Mouse (Mus musculus): Measurements from ENCODE around the gene Tmem108. TPM values are rescaled to one million over a fixed set of nuclear protein-coding genes. Genes with fewer than 3 reads are reported as not detected.

Tmem108 gene
- polyA plus RNA-seq, 1 experiment from 2014 or later = 108 TPM

- Histone ChIP-seq H3K9ac (ENCODE audit: low read depth, low read length) (0 out of 2 replicates have a peak within 1 kb of the TSS, but pooled peaks have one; percentile 39), H3K27ac (ENCODE audit: low read depth, low read length) (peak within 1 kb of the TSS; percentile 59), H3K4me3 (ENCODE audit: low read depth, low read length) (no peak within 1 kb of the TSS), H3K4me1 (ENCODE audit: control insufficient read depth, insufficient read depth, low read length) (peaks cover 20% of the 10 kb centered on the region), H3K9me3 (replicated peaks; ENCODE audit: control insufficient read depth, low read length) (no peaks in the 10 kb centered on the region), H3K27me3 (ENCODE audit: control insufficient read depth, insufficient read depth, low read length) (no peaks in the 10 kb centered on the region), H3K36me3 (ENCODE audit: control insufficient read depth, insufficient read depth, low read length) (no peaks in the 10 kb centered on the region), H3K4me2 (no peak within 1 kb of the TSS; the same call in 1 of the 2 replicates)
- WGBS (ENCODE audit: insufficient replicate concordance) = 71% methylated on average over 9 of the region's 9 CpGs
- no peak for ATAC-seq (replicated peaks; ENCODE audit: insufficient number of reproducible peaks, low FRiP score, low TSS enrichment)
Observed at GRCm38 (mm10) chr9:103480044-103480576, 281.5 kb downstream of the Tmem108 start, which contains the start of gene Bfsp2. Bfsp2 (minus strand) TSS chr9:103480420.

- no peaks in the 10 kb centered on the region for H3K36me3 ChIP-seq (ENCODE audit: control insufficient read depth, insufficient read depth, low read length)
- peaks cover 19% of the 10 kb centered on the region for H3K4me1 ChIP-seq (ENCODE audit: control insufficient read depth, insufficient read depth, low read length)
- ATAC-seq (replicated peaks; ENCODE audit: insufficient number of reproducible peaks, low FRiP score, low TSS enrichment) = no peak
- no peak overlapping the region for H3K9ac ChIP-seq (ENCODE audit: low read depth, low read length)
- H3K4me3 ChIP-seq (ENCODE audit: low read depth, low read length) = no peak overlapping the region
- WGBS (ENCODE audit: insufficient replicate concordance) = 61% methylated on average over 6 of the region's 6 CpGs
- H3K27me3 ChIP-seq (ENCODE audit: control insufficient read depth, insufficient read depth, low read length) = no peaks in the 10 kb centered on the region
- H3K27ac ChIP-seq (ENCODE audit: low read depth, low read length) = no peak overlapping the region
- H3K4me2 ChIP-seq = no peak overlapping the region
- no peaks in the 10 kb centered on the region for H3K9me3 ChIP-seq (replicated peaks; ENCODE audit: control insufficient read depth, low read length)
Observed at GRCm38 (mm10) chr9:103475414-103475813, 286.2 kb downstream of the Tmem108 start.

- Histone ChIP-seq H3K4me1 (ENCODE audit: control insufficient read depth, insufficient read depth, low read length) (peaks cover 14% of the 10 kb centered on the region), H3K36me3 (ENCODE audit: control insufficient read depth, insufficient read depth, low read length) (no peaks in the 10 kb centered on the region), H3K27me3 (ENCODE audit: control insufficient read depth, insufficient read depth, low read length) (no peaks in the 10 kb centered on the region), H3K4me3 (ENCODE audit: low read depth, low read length) (no peak overlapping the region), H3K9ac (ENCODE audit: low read depth, low read length) (no peak overlapping the region), H3K4me2 (no peak overlapping the region), H3K27ac (ENCODE audit: low read depth, low read length) (no peak overlapping the region), H3K9me3 (replicated peaks; ENCODE audit: control insufficient read depth, low read length) (no peaks in the 10 kb centered on the region)
- 47% methylated on average over 13 of the region's 13 CpGs for WGBS (ENCODE audit: insufficient replicate concordance)
- no peak for ATAC-seq (replicated peaks; ENCODE audit: insufficient number of reproducible peaks, low FRiP score, low TSS enrichment)
Observed at GRCm38 (mm10) chr9:103473915-103474688, 287.5 kb downstream of the Tmem108 start.

GRCm38 (mm10) chr9:103471784-103472183, 289.9 kb downstream of the Tmem108 start:
- Histone ChIP-seq H3K4me3 (ENCODE audit: low read depth, low read length) (no peak overlapping the region), H3K27ac (ENCODE audit: low read depth, low read length) (no peak overlapping the region), H3K27me3 (ENCODE audit: control insufficient read depth, insufficient read depth, low read length) (no peaks in the 10 kb centered on the region), H3K36me3 (ENCODE audit: control insufficient read depth, insufficient read depth, low read length) (no peaks in the 10 kb centered on the region), H3K9ac (ENCODE audit: low read depth, low read length) (0 out of 2 replicates have a peak overlapping the region, but pooled peaks have one; percentile 16), H3K4me2 (peak overlapping the region; percentile 38; the same call in 1 of the 2 replicates), H3K4me1 (ENCODE audit: control insufficient read depth, insufficient read depth, low read length) (peaks cover 14% of the 10 kb centered on the region), H3K9me3 (replicated peaks; ENCODE audit: control insufficient read depth, low read length) (no peaks in the 10 kb centered on the region)
- WGBS (ENCODE audit: insufficient replicate concordance) = 36% methylated on average over 11 of the region's 11 CpGs
- ATAC-seq (replicated peaks; ENCODE audit: insufficient number of reproducible peaks, low FRiP score, low TSS enrichment) = no peak

- ATAC-seq (replicated peaks; ENCODE audit: insufficient number of reproducible peaks, low FRiP score, low TSS enrichment) = no peak
- H3K36me3 ChIP-seq (ENCODE audit: control insufficient read depth, insufficient read depth, low read length) = no peaks in the 10 kb centered on the region
- H3K9ac ChIP-seq (ENCODE audit: low read depth, low read length) = no peak overlapping the region
- H3K4me2 ChIP-seq = no peak overlapping the region
- H3K27me3 ChIP-seq (ENCODE audit: control insufficient read depth, insufficient read depth, low read length) = no peaks in the 10 kb centered on the region
- WGBS (ENCODE audit: insufficient replicate concordance) = 64% methylated on average over 5 of the region's 5 CpGs
- no peak overlapping the region for H3K27ac ChIP-seq (ENCODE audit: low read depth, low read length)
- peaks cover 11% of the 10 kb centered on the region for H3K4me1 ChIP-seq (ENCODE audit: control insufficient read depth, insufficient read depth, low read length)
- H3K9me3 ChIP-seq (replicated peaks; ENCODE audit: control insufficient read depth, low read length) = no peaks in the 10 kb centered on the region
- H3K4me3 ChIP-seq (ENCODE audit: low read depth, low read length) = no peak overlapping the region
Observed at GRCm38 (mm10) chr9:103469516-103469915, 292.1 kb downstream of the Tmem108 start.

- H3K4me1 ChIP-seq (ENCODE audit: control insufficient read depth, insufficient read depth, low read length) = peaks cover 8% of the 10 kb centered on the region; the same call in 1 of the 2 replicates
- H3K4me2 ChIP-seq = no peak overlapping the region
- H3K9me3 ChIP-seq (replicated peaks; ENCODE audit: control insufficient read depth, low read length) = no peaks in the 10 kb centered on the region
- WGBS (ENCODE audit: insufficient replicate concordance) = 79% methylated on average over 7 of the region's 7 CpGs
- H3K9ac ChIP-seq (ENCODE audit: low read depth, low read length) = no peak overlapping the region
- no peak overlapping the region for H3K4me3 ChIP-seq (ENCODE audit: low read depth, low read length)
- no peaks in the 10 kb centered on the region for H3K36me3 ChIP-seq (ENCODE audit: control insufficient read depth, insufficient read depth, low read length)
- H3K27me3 ChIP-seq (ENCODE audit: control insufficient read depth, insufficient read depth, low read length) = no peaks in the 10 kb centered on the region
- no peak for ATAC-seq (replicated peaks; ENCODE audit: insufficient number of reproducible peaks, low FRiP score, low TSS enrichment)
- H3K27ac ChIP-seq (ENCODE audit: low read depth, low read length) = no peak overlapping the region
Observed at GRCm38 (mm10) chr9:103468911-103469310, 292.7 kb downstream of the Tmem108 start.

GRCm38 (mm10) chr9:103465711-103466220, 295.9 kb downstream of the Tmem108 start:
- H3K4me2 ChIP-seq = no peak overlapping the region
- 75% methylated on average over 13 of the region's 13 CpGs for WGBS (ENCODE audit: insufficient replicate concordance)
- H3K9me3 ChIP-seq (replicated peaks; ENCODE audit: control insufficient read depth, low read length) = no peaks in the 10 kb centered on the region

GRCm38 (mm10) chr9:103465293-103465692, 296.3 kb downstream of the Tmem108 start:
- no peak overlapping the region for H3K4me3 ChIP-seq (ENCODE audit: low read depth, low read length)
- 77% methylated on average over 1 of the region's 1 CpGs for WGBS (ENCODE audit: insufficient replicate concordance)
- no peaks in the 10 kb centered on the region; the same call in 1 of the 2 replicates for H3K27me3 ChIP-seq (ENCODE audit: control insufficient read depth, insufficient read depth, low read length)
- no peak overlapping the region for H3K4me2 ChIP-seq
- no peaks in the 10 kb centered on the region for H3K9me3 ChIP-seq (replicated peaks; ENCODE audit: control insufficient read depth, low read length)
- H3K4me1 ChIP-seq (ENCODE audit: control insufficient read depth, insufficient read depth, low read length) = no peaks in the 10 kb centered on the region
- H3K9ac ChIP-seq (ENCODE audit: low read depth, low read length) = no peak overlapping the region
- no peak for ATAC-seq (replicated peaks; ENCODE audit: insufficient number of reproducible peaks, low FRiP score, low TSS enrichment)
- H3K27ac ChIP-seq (ENCODE audit: low read depth, low read length) = no peak overlapping the region
- no peaks in the 10 kb centered on the region for H3K36me3 ChIP-seq (ENCODE audit: control insufficient read depth, insufficient read depth, low read length)

More at GRCm38 (mm10) chr9:103465711-103466220, 295.9 kb downstream of the Tmem108 start:
- Histone ChIP-seq H3K27ac (ENCODE audit: low read depth, low read length) (no peak overlapping the region), H3K9ac (ENCODE audit: low read depth, low read length) (no peak overlapping the region), H3K27me3 (ENCODE audit: control insufficient read depth, insufficient read depth, low read length) (no peaks in the 10 kb centered on the region; the same call in 1 of the 2 replicates), H3K4me3 (ENCODE audit: low read depth, low read length) (no peak overlapping the region), H3K36me3 (ENCODE audit: control insufficient read depth, insufficient read depth, low read length) (no peaks in the 10 kb centered on the region), H3K4me1 (ENCODE audit: control insufficient read depth, insufficient read depth, low read length) (no peaks in the 10 kb centered on the region)
- ATAC-seq (replicated peaks; ENCODE audit: insufficient number of reproducible peaks, low FRiP score, low TSS enrichment) = no peak

Measured in heart, embryonic 11.5 days (tissue).